Mouse (Mus musculus) MEL (cell line): Measurements from ENCODE around the gene Mef2d. TPM values are rescaled to one million over a fixed set of nuclear protein-coding genes. Genes with fewer than 3 reads are reported as not detected.

Experiments
- DNase-seq: peaks from one replicate; pipeline ENCODE4 v3.0.0; 2011; ENCODE audit warnings: low read depth, low spot score
- H3K27ac ChIP-seq: 2 replicates; pipeline ENCODE4 v1.5.1; 2012; ENCODE audit warnings: low read depth, mild to moderate bottlenecking, control low read depth, low read length, moderate library complexity; ENCODE audit not compliant: control insufficient read depth
- H3K27me3 ChIP-seq, 2 experiments: fragments of 150-350 bp in 1 of 2; sonication (generic) in 1 of 2; 2 replicates each; pipeline ENCODE4 v1.6.1; 2012; ENCODE audit warnings: low read length in 2 of 2, mild to moderate bottlenecking in 2 of 2, improper control_type of control experiment in 1 of 2, moderate library complexity in 1 of 2; ENCODE audit not compliant: insufficient read depth in 2 of 2, control insufficient read depth in 1 of 2
- H3K36me3 ChIP-seq, 2 experiments: 2 replicates each; pipeline ENCODE4 v1.6.1; 2012 to 2014; ENCODE audit warnings: low read length in 2 of 2, improper control_type of control experiment in 1 of 2, inconsistent platforms in 1 of 2, mild to moderate bottlenecking in 1 of 2; ENCODE audit not compliant: insufficient read depth in 2 of 2, control insufficient read depth in 1 of 2
- H3K4me1 ChIP-seq, 2 experiments: fragments of 150-350 bp in 1 of 2; sonication (generic) in 1 of 2; 2 replicates each; pipeline ENCODE4 v1.6.1; 2012; ENCODE audit warnings: low read length in 2 of 2, improper control_type of control experiment in 1 of 2, mild to moderate bottlenecking in 1 of 2; ENCODE audit not compliant: insufficient read depth in 2 of 2, control insufficient read depth in 1 of 2
- H3K4me3 ChIP-seq, 2 experiments: fragments of 150-350 bp in 1 of 2; sonication (generic) in 1 of 2; 2 replicates each; pipeline ENCODE4 v1.5.1; 2012; ENCODE audit warnings: low read depth in 2 of 2, low read length in 2 of 2, mild to moderate bottlenecking in 2 of 2, moderate library complexity in 2 of 2, control low read depth in 1 of 2, improper control_type of control experiment in 1 of 2; ENCODE audit not compliant: control insufficient read depth in 1 of 2, insufficient read depth in 1 of 2
- H3K79me2 ChIP-seq: 2 replicates; pipeline ENCODE4 v1.6.1; 2012; ENCODE audit warnings: mild to moderate bottlenecking, low read length, moderate library complexity; ENCODE audit not compliant: control insufficient read depth, poor library complexity, insufficient read depth
- H3K9ac ChIP-seq: 2 replicates; pipeline ENCODE4 v1.6.1; 2012; ENCODE audit warnings: low read depth, mild to moderate bottlenecking, control low read depth, low read length, moderate library complexity; ENCODE audit not compliant: control insufficient read depth, poor library complexity, severe bottlenecking
- H3K9me3 ChIP-seq: fragments of 150-350 bp; sonication (generic); replicated peaks from 2 replicates; pipeline ENCODE4 v1.6.1; 2012; ENCODE audit warnings: mild to moderate bottlenecking, low read length, improper control_type of control experiment, moderate library complexity; ENCODE audit not compliant: insufficient read depth
- JUND ChIP-seq: IDR thresholded peaks from 2 replicates; pipeline ENCODE4 v1.6.1; 2011; ENCODE audit warnings: low read depth, mild to moderate bottlenecking, improper control_type of control experiment, low read length
- KAT2A ChIP-seq: conservative IDR thresholded peaks from 2 replicates; pipeline ENCODE4 v1.6.1; 2012; ENCODE audit warnings: low read depth, low read length, improper control_type of control experiment, inconsistent platforms
- MAFK ChIP-seq: IDR thresholded peaks from 2 replicates; pipeline ENCODE4 v1.6.1; 2011; ENCODE audit warnings: low read depth, mild to moderate bottlenecking, low read length, improper control_type of control experiment, borderline replicate concordance
- MAX ChIP-seq: IDR thresholded peaks from 2 replicates; pipeline ENCODE4 v1.6.1; 2011; ENCODE audit warnings: low read length, improper control_type of control experiment
- MYB ChIP-seq: IDR thresholded peaks from 2 replicates; pipeline ENCODE4 v1.6.1; 2011; ENCODE audit warnings: mild to moderate bottlenecking, low read depth, low read length, improper control_type of control experiment
- NRF1 ChIP-seq: IDR thresholded peaks from 2 replicates; pipeline ENCODE4 v1.6.1; 2014; ENCODE audit warnings: low read depth, mild to moderate bottlenecking, inconsistent platforms, low read length, improper control_type of control experiment, moderate library complexity; ENCODE audit not compliant: poor library complexity, insufficient read depth, severe bottlenecking
- POLR2AphosphoS5 ChIP-seq: IDR thresholded peaks from 2 replicates; pipeline ENCODE4 v1.6.1; 2012; ENCODE audit warnings: low read depth, borderline replicate concordance, mild to moderate bottlenecking, inconsistent platforms, low read length, moderate library complexity, mixed read lengths
- RAD21 ChIP-seq: IDR thresholded peaks from 2 replicates; pipeline ENCODE4 v1.6.1; 2011; ENCODE audit warnings: mild to moderate bottlenecking, low read depth, low read length, improper control_type of control experiment
- SMC3 ChIP-seq: IDR thresholded peaks from 2 replicates; pipeline ENCODE4 v1.6.1; 2011; ENCODE audit warnings: low read depth, low read length, improper control_type of control experiment
- ZKSCAN1 ChIP-seq: IDR thresholded peaks from 2 replicates; pipeline ENCODE4 v1.6.1; 2012; ENCODE audit warnings: low read depth, mild to moderate bottlenecking, inconsistent platforms, low read length, improper control_type of control experiment, moderate library complexity
- ZMIZ1 ChIP-seq: IDR thresholded peaks from 2 replicates; pipeline ENCODE4 v1.6.1; 2012; ENCODE audit warnings: low read depth, mild to moderate bottlenecking, inconsistent platforms, low read length, improper control_type of control experiment, moderate library complexity
- polyA plus RNA-seq, 2 experiments: library from polyadenylated mRNA; stranded (reverse) in 1 of 2; unstranded in 1 of 2; fragments of >175 nt in 1 of 2; fragments of >200 nt in 1 of 2; gene quantifications; 2 replicates each; pipeline versions ENCODE4 v1.2.1 to v1.2.4; 2012; ENCODE audit warnings: low replicate concordance in 2 of 2, low read depth in 1 of 2; ENCODE audit not compliant: insufficient read length in 2 of 2, insufficient read depth in 1 of 2, missing spikeins in 1 of 2
- total RNA-seq: library from RNA; depleted of rRNA; stranded (reverse); fragments of 300-350 nt; gene quantifications from 2 replicates; pipeline ENCODE4 v1.2.3, GENCODE M21; 2012

Gene Mef2d
- total and polyA plus RNA-seq, 3 experiments: 16.9 to 117 (median 71.4) TPM

GRCm38 (mm10) chr3:88145411-88145782 is 3.2 kb downstream of the Mef2d start:
- H3K4me3 ChIP-seq: no peak overlapping the region
- H3K27ac ChIP-seq: no peak overlapping the region
- peaks cover 0 to 59% of the 10 kb centered on the region in 2 experiments; a peak in 2 of 4 replicates for H3K36me3 ChIP-seq
- no peak for DNase-seq
- H3K27me3 ChIP-seq: no peaks in the 10 kb centered on the region
- TF ChIP-seq ZMIZ1 (no peak), SMC3 (no peak), ZKSCAN1 (no peak), MAFK (no peak), NRF1 (no peak)
- no peaks in the 10 kb centered on the region for H3K9me3 ChIP-seq
- peaks cover 79% of the 10 kb centered on the region for H3K79me2 ChIP-seq
- H3K4me1 ChIP-seq: peaks cover 33 to 69% of the 10 kb centered on the region in 2 experiments
- H3K9ac ChIP-seq: peak overlapping the region; percentile 92

- H3K4me1 ChIP-seq: peaks cover 31 to 65% of the 10 kb centered on the region in 2 experiments
- no peaks in the 10 kb centered on the region for H3K9me3 ChIP-seq
- H3K27me3 ChIP-seq: no peaks in the 10 kb centered on the region
- H3K27ac ChIP-seq: no peak overlapping the region
- H3K9ac ChIP-seq: peak overlapping the region; percentile 5
- TF ChIP-seq ZMIZ1: no peak
- TF ChIP-seq RAD21: no peak
- no peak for TF ChIP-seq MAX
- no peak for TF ChIP-seq MYB
- TF ChIP-seq KAT2A: no peak
- peaks cover 85% of the 10 kb centered on the region for H3K79me2 ChIP-seq
- no peak overlapping the region for H3K4me3 ChIP-seq
- no peak for DNase-seq
- H3K36me3 ChIP-seq: peaks cover 3 to 54% of the 10 kb centered on the region in 2 experiments; a peak in 3 of 4 replicates
Measured at GRCm38 (mm10) chr3:88145952-88146351, 3.8 kb downstream of the Mef2d start.

GRCm38 (mm10) chr3:88146376-88147112 is 4.4 kb downstream of the Mef2d start:
- H3K4me3 ChIP-seq: no peak overlapping the region
- peaks cover 3 to 54% of the 10 kb centered on the region in 2 experiments; a peak in 3 of 4 replicates for H3K36me3 ChIP-seq
- H3K9ac ChIP-seq: no peak overlapping the region

More at GRCm38 (mm10) chr3:88146376-88147112, 4.4 kb downstream of the Mef2d start:
- TF ChIP-seq POLR2AphosphoS5 (no peak), JUND (peak; percentile 65; the same call in 1 of the 2 replicates)
- TF ChIP-seq, all 39 proteins: peak for 1
- H3K9me3 ChIP-seq: no peaks in the 10 kb centered on the region
- peaks cover 29 to 60% of the 10 kb centered on the region in 2 experiments for H3K4me1 ChIP-seq
- peaks cover 91% of the 10 kb centered on the region for H3K79me2 ChIP-seq
- no peaks in the 10 kb centered on the region for H3K27me3 ChIP-seq
- no peak overlapping the region for H3K27ac ChIP-seq
- DNase-seq: no peak
